Comparison of ENCODE assay signal across 12 mouse cellular contexts in the genomic region with DNA sequence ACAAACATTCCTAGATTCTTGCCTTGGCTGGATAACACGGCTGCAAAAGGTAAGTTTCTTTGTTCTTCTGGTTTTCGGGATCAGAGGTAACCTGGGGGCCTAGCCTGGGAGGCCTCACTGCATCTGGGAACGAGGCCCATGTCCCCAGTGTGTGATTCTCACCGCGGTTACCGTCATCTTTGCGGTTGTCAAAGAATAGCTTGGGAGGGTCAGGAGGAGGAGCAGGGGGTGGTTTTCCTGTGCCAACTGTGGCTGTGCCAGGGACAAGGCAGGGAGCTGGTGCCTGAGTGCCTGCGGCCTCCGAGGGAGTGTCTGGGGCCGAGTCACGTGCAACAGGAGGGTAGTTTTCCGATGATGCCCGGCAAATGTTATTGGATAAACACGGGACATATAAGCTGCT.
DNase-seq lines count a peak whose midpoint lies in the region; ATAC-seq lines count a peak whose summit lies in the region.
"Had no signal": no experiment of that assay in that cellular context is flagged by ENCODE, and none has a peak within 500 bp of the region (broad histone marks: within the 10 kb centered on the region; RNA-seq: fewer than 3 reads in every experiment).

No protein-coding gene starts in this region.

- H3K4me1 ChIP-seq in midbrain, embryonic 13.5 days (replicated peaks) = 0 out of 2 replicates have a peak, but pooled peaks cover 4% of the 10 kb centered on the region
- no peaks in the 10 kb centered on the region for H3K4me1 ChIP-seq in midbrain, embryonic 11.5 days (ENCODE audit: control insufficient read depth, insufficient read depth, low read length)
- H3K4me1 ChIP-seq in heart, embryonic 15.5 days (replicated peaks) = peaks cover 56% of the 10 kb centered on the region
- H3K4me1 ChIP-seq in kidney, embryonic 14.5 days (ENCODE audit: control insufficient read depth, insufficient read depth, low read length) = no peaks in the 10 kb centered on the region

- WGBS in midbrain, embryonic 13.5 days = 82% methylated on average over 14 of the region's 14 CpGs
- 86% methylated on average over 14 of the region's 14 CpGs for WGBS in midbrain, embryonic 11.5 days
- 54% methylated on average over 14 of the region's 14 CpGs for WGBS in heart, embryonic 15.5 days
- WGBS in kidney, embryonic 14.5 days = 84% methylated on average over 14 of the region's 14 CpGs

- H3K36me3 ChIP-seq in midbrain, embryonic 13.5 days = peaks cover 26% of the 10 kb centered on the region
- no peaks in the 10 kb centered on the region for H3K36me3 ChIP-seq in midbrain, embryonic 11.5 days (ENCODE audit: control insufficient read depth, insufficient read depth, low read length)
- peaks cover 5% of the 10 kb centered on the region; the same call in 1 of the 2 replicates for H3K36me3 ChIP-seq in heart, embryonic 15.5 days
- H3K36me3 ChIP-seq in kidney, embryonic 14.5 days (ENCODE audit: control insufficient read depth, insufficient read depth, low read length) = no peaks in the 10 kb centered on the region; the same call in 1 of the 2 replicates

- peak; percentile 58 to 67 for DNase-seq in cerebellum, postnatal 14 days
- DNase-seq in cerebellum, adult 9-10 months = no peak
- no peak for DNase-seq in midbrain, embryonic 11.5 days (ENCODE audit: low spot score, missing footprints)
- no peak for DNase-seq in adrenal gland, postnatal 36 days
- DNase-seq: adrenal gland, adult 8-10 months; B cell, adult 2 months; spleen, adult 18-20 months had no signal

- H3K9me3 ChIP-seq in midbrain, embryonic 13.5 days = no peaks in the 10 kb centered on the region
- no peaks in the 10 kb centered on the region for H3K9me3 ChIP-seq in midbrain, embryonic 11.5 days (ENCODE audit: control insufficient read depth, low read length)
- no peaks in the 10 kb centered on the region for H3K9me3 ChIP-seq in heart, embryonic 15.5 days (replicated peaks)
- H3K9me3 ChIP-seq in kidney, embryonic 14.5 days (ENCODE audit: control insufficient read depth, low read length) = no peaks in the 10 kb centered on the region

- H3K4me2 ChIP-seq in midbrain, embryonic 13.5 days (replicated peaks) = no peak overlapping the region
- no peak overlapping the region for H3K4me2 ChIP-seq in midbrain, embryonic 11.5 days
- peak overlapping the region; percentile 48 for H3K4me2 ChIP-seq in heart, embryonic 15.5 days
- no peak overlapping the region for H3K4me2 ChIP-seq in kidney, embryonic 14.5 days (replicated peaks; ENCODE audit: low read depth, low read length)

- H3K4me3 ChIP-seq in midbrain, embryonic 13.5 days (replicated peaks) = no peak overlapping the region
- H3K4me3 ChIP-seq in midbrain, embryonic 11.5 days (ENCODE audit: low read depth, low read length) = no peak overlapping the region
- H3K4me3 ChIP-seq in heart, embryonic 15.5 days = peak overlapping the region; percentile 27
- H3K4me3 ChIP-seq in kidney, embryonic 14.5 days (ENCODE audit: low read length) = no peak overlapping the region

- H3K27me3 ChIP-seq in midbrain, embryonic 13.5 days = no peaks in the 10 kb centered on the region
- no peaks in the 10 kb centered on the region for H3K27me3 ChIP-seq in midbrain, embryonic 11.5 days (ENCODE audit: control insufficient read depth, insufficient read depth, low read length)
- H3K27me3 ChIP-seq in heart, embryonic 15.5 days = no peaks in the 10 kb centered on the region
- no peaks in the 10 kb centered on the region for H3K27me3 ChIP-seq in kidney, embryonic 14.5 days (ENCODE audit: control insufficient read depth, insufficient read depth, low read length)

- no peak overlapping the region for H3K27ac ChIP-seq in midbrain, embryonic 13.5 days
- H3K27ac ChIP-seq in midbrain, embryonic 11.5 days (ENCODE audit: low read depth, low read length) = no peak overlapping the region
- peak overlapping the region; percentile 88 for H3K27ac ChIP-seq in heart, embryonic 15.5 days
- no peak overlapping the region for H3K27ac ChIP-seq in kidney, embryonic 14.5 days (ENCODE audit: low read depth, low read length)
- H3K27ac ChIP-seq: liver, embryonic 14.5 days had no signal

- 0 out of 2 replicates have a peak, but pooled peaks have one; percentile 31 for ATAC-seq in midbrain, embryonic 13.5 days
- ATAC-seq in midbrain, embryonic 11.5 days (ENCODE audit: low FRiP score) = no peak
- 0 out of 2 replicates have a peak, but pooled peaks have one; percentile 6 for ATAC-seq in heart, embryonic 15.5 days (replicated peaks; ENCODE audit: insufficient number of reproducible peaks, insufficient read depth, low FRiP score, low read depth)
- no peak for ATAC-seq in monocyte, adult 5-6 weeks (replicated peaks; ENCODE audit: insufficient number of reproducible peaks, low FRiP score, low TSS enrichment, poor library complexity, severe bottlenecking)
- no peak for ATAC-seq in kidney, embryonic 14.5 days (ENCODE audit: low FRiP score, low TSS enrichment)

- no peak overlapping the region for H3K9ac ChIP-seq in midbrain, embryonic 13.5 days (replicated peaks)
- no peak overlapping the region for H3K9ac ChIP-seq in midbrain, embryonic 11.5 days (ENCODE audit: low read length)
- H3K9ac ChIP-seq in heart, embryonic 15.5 days = peak overlapping the region; percentile 42
- no peak overlapping the region for H3K9ac ChIP-seq in kidney, embryonic 14.5 days (ENCODE audit: low read depth, low read length)
- H3K9ac ChIP-seq: liver, embryonic 14.5 days had no signal

Comparison
In these comparisons a context has a peak if more than half of its experiments do, and no peak if none do; other contexts are left out.
1. DNase-seq: peak in cerebellum, postnatal 14 days (2 of 2); none in cerebellum, adult 9-10 months (single experiment), midbrain, embryonic 11.5 days (single experiment) and adrenal gland, postnatal 36 days (0 of 2).
2. ATAC-seq: peak in midbrain, embryonic 13.5 days (single experiment) and heart, embryonic 15.5 days (single experiment); none in midbrain, embryonic 11.5 days (single experiment), monocyte, adult 5-6 weeks (single experiment) and kidney, embryonic 14.5 days (single experiment).